Mouse (Mus musculus) frontal cortex, adult (tissue): ENCODE measurements around the gene Ube2i.
A peak's percentile ranks its signal among the peaks of the same experiment; 100 is the strongest.

Experiments used
- ATAC-seq: cut with Nextera tagmentation; 2 replicates; pipeline ENCODE4 v1.9.2; 2017; ENCODE audit warnings: mild to moderate bottlenecking, moderate library complexity, mixed read lengths; ENCODE audit not compliant: low TSS enrichment

Ube2i gene

GRCm38 (mm10) chr17:25274571-25275346 is at the start of gene Ube2i:
Gene Ube2i, minus strand, starts transcription at chr17:25274622.
- ATAC-seq, result no peak

- no peak for ATAC-seq
Observed at GRCm38 (mm10) chr17:25322930-25323329, 48.5 kb upstream of the Ube2i start.

DNA sequence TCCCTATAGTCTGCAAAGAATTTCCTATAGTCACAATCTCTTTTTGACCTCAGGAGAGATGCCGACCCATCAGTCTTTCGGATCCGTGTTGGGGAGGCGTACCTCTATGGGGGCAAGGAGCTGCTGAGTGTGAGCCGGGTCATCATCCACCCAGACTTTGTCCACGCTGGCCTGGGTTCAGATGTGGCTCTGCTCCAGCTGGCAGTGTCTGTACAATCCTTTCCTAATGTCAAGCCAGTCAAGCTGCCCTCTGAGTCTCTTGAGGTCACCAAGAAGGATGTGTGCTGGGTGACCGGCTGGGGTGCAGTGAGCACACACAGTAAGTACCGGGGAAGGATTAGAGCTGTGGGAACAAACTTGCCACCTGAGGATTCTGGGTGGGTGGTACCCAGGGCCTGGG is 46.4 kb upstream of the Ube2i start:
- no peak for ATAC-seq

DNA sequence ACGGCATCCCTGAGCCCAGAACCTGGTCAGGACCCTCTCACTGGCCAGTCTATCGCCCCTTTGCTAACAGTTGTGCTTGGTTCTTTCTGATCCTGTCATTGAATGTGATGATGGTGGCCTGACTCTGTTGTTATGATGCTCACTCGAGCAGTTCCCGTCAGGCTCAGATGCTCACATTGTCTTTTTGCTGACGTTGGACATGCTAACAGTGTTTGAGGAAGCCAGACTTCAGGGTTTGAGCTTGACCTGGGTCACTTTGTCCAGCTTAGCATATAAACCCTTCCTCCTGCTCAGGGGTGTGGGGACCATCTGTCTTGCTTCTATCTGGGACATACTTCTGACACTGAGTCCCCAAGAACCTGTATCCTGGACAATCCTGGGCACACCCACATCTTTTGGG is 43.9 kb upstream of the Ube2i start, which contains the start of gene Prss29:
Prss29 (plus strand) TSS at position 301 of the 400 bp plus-strand sequence.
- ATAC-seq, result no peak

GRCm38 (mm10) chr17:25308346-25308745 is 33.9 kb upstream of the Ube2i start, which contains the start of gene Prss28:
Gene Prss28, plus strand, starts transcription at chr17:25308646.
- no peak for ATAC-seq

GRCm38 (mm10) chr17:25298094-25298493 is 23.7 kb upstream of the Ube2i start, which contains the start of gene Prss34:
Gene Prss34, plus strand, starts transcription at chr17:25298394.
- no peak for ATAC-seq

DNA sequence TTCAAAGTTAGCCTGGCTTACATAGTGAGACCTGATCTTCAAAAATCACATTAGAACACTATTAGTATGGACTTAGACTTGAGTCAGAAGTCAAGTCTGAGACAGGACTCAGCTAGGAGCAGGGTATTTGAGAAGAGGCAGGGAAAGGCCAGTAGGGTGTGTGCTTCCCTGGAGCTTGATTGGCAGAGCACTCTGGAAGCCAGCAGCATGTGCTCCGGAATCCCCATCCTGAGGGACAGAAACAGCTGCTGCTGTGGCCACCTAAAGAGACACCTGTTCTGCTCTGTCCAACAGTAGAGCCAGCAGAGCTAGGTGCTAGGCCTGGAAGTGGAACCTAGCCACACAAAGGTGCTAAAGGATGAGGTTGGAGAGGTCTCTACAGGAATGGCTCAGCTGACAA is 19.7 kb upstream of the Ube2i start:
- ATAC-seq, result no peak

- ATAC-seq, result no peak
Observed at GRCm38 (mm10) chr17:25293495-25293894, 19.1 kb upstream of the Ube2i start.

GRCm38 (mm10) chr17:25290411-25290810 is 16.0 kb upstream of the Ube2i start:
- ATAC-seq, result no peak

GRCm38 (mm10) chr17:25288842-25289241 is 14.4 kb upstream of the Ube2i start:
- peak; percentile 64; the same call in 1 of the 2 replicates for ATAC-seq

DNA sequence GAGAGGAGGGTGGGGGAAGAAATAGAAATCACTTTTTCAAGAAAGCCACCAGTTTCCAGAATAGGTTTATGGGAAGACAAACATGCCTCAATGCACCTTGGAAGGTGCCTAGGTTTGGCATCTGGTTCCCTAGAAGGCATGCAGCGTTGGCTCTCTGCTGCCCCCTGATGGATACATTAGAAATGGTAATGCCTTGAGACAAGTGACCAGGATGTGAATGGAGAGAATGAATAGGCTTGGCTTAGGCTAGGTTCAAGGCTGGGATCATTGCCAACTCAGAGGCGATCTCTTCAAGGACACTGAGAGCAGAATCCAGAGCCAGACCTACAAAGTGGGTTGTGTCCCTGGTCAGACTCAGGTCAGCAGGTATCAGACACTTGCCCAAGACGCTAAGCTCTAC is 10.6 kb upstream of the Ube2i start:
- ATAC-seq, result no peak; the same call in 1 of the 2 replicates

- no peak for ATAC-seq
Observed at GRCm38 (mm10) chr17:25282133-25282532, 7.7 kb upstream of the Ube2i start.

GRCm38 (mm10) chr17:25275833-25276232 is 1.4 kb upstream of the Ube2i start:
- ATAC-seq, result no peak

DNA sequence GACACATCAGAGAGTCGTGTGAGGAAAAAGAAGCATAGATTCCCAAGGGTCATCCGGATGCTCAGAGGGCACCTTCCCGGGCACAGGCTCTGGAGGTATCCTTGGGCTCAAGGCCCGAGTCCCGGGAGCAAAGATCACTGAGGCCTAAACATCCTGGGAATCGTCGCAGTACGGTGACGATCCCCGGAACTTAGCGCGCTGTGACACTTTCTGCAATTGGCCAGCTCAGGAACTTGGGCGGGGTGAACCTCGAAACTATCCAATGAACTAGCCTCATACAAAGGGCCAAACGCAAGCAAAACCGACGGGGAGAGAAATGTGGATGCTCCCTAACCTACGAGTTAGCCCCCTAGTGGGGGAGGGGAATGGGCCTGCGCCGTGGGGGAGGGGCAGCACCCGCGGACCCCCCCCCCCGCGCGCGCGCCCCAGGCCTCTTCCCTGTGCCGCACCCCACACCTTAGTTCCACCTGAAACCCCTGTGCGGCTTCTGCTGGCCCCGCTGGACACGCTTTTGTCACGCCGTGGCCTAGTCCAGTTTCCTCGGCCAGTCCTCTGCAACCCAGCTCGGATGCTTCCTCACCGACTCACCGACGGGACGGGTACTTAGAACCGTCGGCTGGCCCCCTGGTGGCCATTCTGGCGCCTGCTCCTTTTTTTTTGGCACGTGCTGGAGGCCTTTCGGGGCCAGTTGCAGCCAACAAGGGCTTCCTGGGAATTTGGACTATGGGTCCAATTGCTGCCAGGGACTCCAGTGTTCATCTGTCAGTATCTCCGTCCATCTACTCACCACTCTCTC is 518 bp downstream of the Ube2i start:
- peak; percentile 76 for ATAC-seq

DNA sequence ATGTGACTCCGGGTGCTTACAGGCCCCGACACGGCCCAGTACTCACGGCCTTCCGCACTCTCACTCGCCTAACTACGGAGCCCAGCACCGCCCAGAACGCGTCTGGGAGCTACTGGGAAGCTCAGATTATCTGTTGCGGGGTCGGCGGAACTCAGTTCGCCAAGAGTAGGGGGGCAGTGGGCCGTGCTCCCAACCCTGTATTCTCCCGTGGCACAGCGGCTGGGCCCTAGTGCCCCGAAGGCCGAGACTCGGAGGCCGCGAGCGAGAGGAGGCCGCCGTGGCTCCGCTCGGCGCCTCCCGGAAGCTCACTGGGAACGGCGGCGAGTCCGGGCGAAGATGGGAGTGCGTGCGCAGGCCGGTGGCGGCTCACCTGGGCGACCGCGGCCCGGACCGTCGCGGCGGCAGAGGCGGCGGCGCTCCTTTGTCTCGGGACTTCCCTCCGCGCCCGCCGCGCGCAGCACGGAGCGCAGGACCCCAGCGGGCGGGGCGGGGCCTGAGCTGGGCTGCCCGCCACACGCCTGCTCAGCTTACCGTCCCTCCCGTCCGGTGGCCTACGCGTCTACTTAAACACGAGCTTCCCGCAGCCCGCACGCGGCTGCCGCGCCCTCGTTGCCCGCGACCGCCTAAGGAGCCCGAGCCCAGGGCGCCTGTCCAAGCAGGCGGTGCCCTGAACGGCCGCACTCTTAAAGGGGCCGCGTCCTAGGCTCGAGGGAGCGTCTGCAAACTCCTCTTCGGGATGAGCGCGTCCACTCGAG is 1.3 kb downstream of the Ube2i start:
- peak; percentile 83 for ATAC-seq

GRCm38 (mm10) chr17:25272326-25272725 is 2.1 kb downstream of the Ube2i start:
- no peak for ATAC-seq

- ATAC-seq, result no peak
Observed at GRCm38 (mm10) chr17:25270795-25271335, 3.6 kb downstream of the Ube2i start.

GRCm38 (mm10) chr17:25264453-25264852 is 10.0 kb downstream of the Ube2i start:
- ATAC-seq, result peak; percentile 69; the same call in 1 of the 2 replicates

DNA sequence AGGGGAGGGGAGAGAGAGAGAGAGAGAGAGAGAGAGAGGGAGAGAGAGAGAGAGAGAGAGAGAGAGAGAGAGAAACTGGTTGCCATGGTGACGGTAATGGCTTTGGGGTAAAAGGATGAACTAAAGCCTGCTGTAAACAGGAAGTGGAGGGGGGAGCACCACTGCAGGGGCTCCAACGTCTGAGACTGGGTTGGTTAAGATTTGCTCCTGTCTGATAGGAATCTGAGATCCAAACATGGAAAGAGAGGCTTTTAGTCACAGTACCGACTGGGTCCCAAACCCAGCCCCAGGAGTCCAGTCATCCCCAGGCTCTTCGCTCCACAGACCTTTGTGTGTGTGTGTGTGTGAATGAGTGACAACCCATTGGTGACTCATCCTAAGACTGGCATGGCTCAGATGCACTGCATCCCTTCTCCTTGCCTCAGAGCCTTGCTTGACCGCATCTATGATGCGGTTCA is 16.6 kb downstream of the Ube2i start:
- no peak for ATAC-seq

GRCm38 (mm10) chr17:25256140-25256754 is 18.2 kb downstream of the Ube2i start, which contains the start of gene Baiap3:
Gene Baiap3, minus strand, starts transcription at chr17:25256364.
- no peak for ATAC-seq

- no peak for ATAC-seq
Observed at GRCm38 (mm10) chr17:25255110-25255509, 19.3 kb downstream of the Ube2i start.
